Mouse (Mus musculus) hindbrain, embryonic 16.5 days (tissue): ENCODE results near the gene Apoh. TPM values are rescaled to one million over a fixed set of nuclear protein-coding genes. Genes with fewer than 3 reads are reported as not detected.

Source experiments
- ATAC-seq: fragments of 200-750 bp; cut with Nextera tagmentation; 2 replicates; pipeline ENCODE4 v1.8.0; 2017; ENCODE audit warnings: moderate TSS enrichment, moderate library complexity
- H3K27ac ChIP-seq: fragments of 300-500 bp; sonication (generic); 2 replicates; pipeline ENCODE4 v1.5.1; 2014; ENCODE audit warnings: low read depth, mild to moderate bottlenecking, control low read depth, low read length, moderate library complexity
- H3K27me3 ChIP-seq: fragments of 300-500 bp; sonication (generic); replicated peaks from 2 replicates; pipeline ENCODE4 v1.6.1; 2014; ENCODE audit warnings: low read length; ENCODE audit not compliant: control insufficient read depth, insufficient read depth
- H3K36me3 ChIP-seq: fragments of 300-500 bp; sonication (generic); 2 replicates; pipeline ENCODE4 v1.6.1; 2014; ENCODE audit warnings: mild to moderate bottlenecking, low read length, moderate library complexity, mixed read lengths; ENCODE audit not compliant: control insufficient read depth, insufficient read depth
- H3K4me1 ChIP-seq: fragments of 300-500 bp; sonication (generic); 2 replicates; pipeline ENCODE4 v1.6.1; 2014; ENCODE audit warnings: low read depth, low read length; ENCODE audit not compliant: control insufficient read depth, insufficient read depth
- H3K4me2 ChIP-seq: fragments of 300-500 bp; sonication (generic); 2 replicates; pipeline ENCODE4 v1.6.1; 2014; ENCODE audit warnings: mild to moderate bottlenecking, low read length, control low read depth, moderate library complexity
- H3K4me3 ChIP-seq: fragments of 300-500 bp; sonication (generic); 2 replicates; pipeline ENCODE4 v1.5.1; 2014; ENCODE audit warnings: mild to moderate bottlenecking, low read length, control low read depth, moderate library complexity
- H3K9ac ChIP-seq: fragments of 300-500 bp; sonication (generic); 2 replicates; pipeline ENCODE4 v1.6.1; 2014; ENCODE audit warnings: low read depth, mild to moderate bottlenecking, control low read depth, low read length, moderate library complexity
- H3K9me3 ChIP-seq: fragments of 300-500 bp; sonication (generic); 2 replicates; pipeline ENCODE4 v1.6.1; 2014; ENCODE audit warnings: mild to moderate bottlenecking, low read length, moderate library complexity; ENCODE audit not compliant: control insufficient read depth
- WGBS: fragments of 180-500 bp; shearing (Covaris S2); extraction: QIAGEN DNeasy Blood & Tissue Kit; methylation state at CpG from one replicate; pipeline ENCODE4 v1.1.7; 2014; 5-methylcytosine and 5-hydroxymethylcytosine counted together
- polyA plus RNA-seq: library from polyadenylated mRNA; unstranded; fragments of >200 nt; fragmentation: Nextera tagmentation; extraction: Ambion mirVana; gene quantifications from 2 replicates; pipeline ENCODE4 v1.2.1, GENCODE M21; 2015

The Apoh gene
- polyA plus RNA-seq, 1 experiment from 2014 or later, result 0.43 TPM

- Histone ChIP-seq H3K27ac (no peak overlapping the region), H3K27me3 (no peaks in the 10 kb centered on the region), H3K36me3 (no peaks in the 10 kb centered on the region), H3K9me3 (0 out of 2 replicates have a peak, but pooled peaks cover 3% of the 10 kb centered on the region), H3K4me2 (no peak overlapping the region), H3K9ac (no peak overlapping the region), H3K4me3 (no peak overlapping the region), H3K4me1 (no peaks in the 10 kb centered on the region)
- no peak for ATAC-seq
- 29% methylated on average over 3 of the region's 3 CpGs for WGBS
These were observed 106.7 kb downstream of the Apoh start for GRCm38 (mm10) chr11:108449811-108450210.

GRCm38 (mm10) chr11:108459599-108459998, 116.4 kb downstream of the Apoh start:
- Histone ChIP-seq H3K4me1 (no peaks in the 10 kb centered on the region), H3K27me3 (no peaks in the 10 kb centered on the region), H3K9me3 (no peaks in the 10 kb centered on the region), H3K4me2 (no peak overlapping the region), H3K27ac (no peak overlapping the region), H3K4me3 (no peak overlapping the region), H3K36me3 (no peaks in the 10 kb centered on the region), H3K9ac (no peak overlapping the region)
- no peak for ATAC-seq
- WGBS, result 90% methylated on average over 3 of the region's 3 CpGs

Other genes with a start within 250 kb of the Apoh start
- 7.3 and 7.4 TPM in 2 replicates for gene Prkca, start 574 bp downstream of the Apoh start, polyA plus RNA-seq
- gene Cep112, start 81.8 kb downstream of the Apoh start, polyA plus RNA-seq, result 12.7 and 13.2 TPM in 2 replicates